Mouse (Mus musculus): ENCODE measurements around the gene Slc22a29. TPM values are rescaled to one million over a fixed set of nuclear protein-coding genes. Genes with fewer than 3 reads are reported as not detected.

Gene Slc22a29
- polyA plus RNA-seq, 1 experiment = not detected

Other genes starting within 250 kb of the Slc22a29 start
- gene Slc22a28, start 86.9 kb downstream of the Slc22a29 start, polyA plus RNA-seq (2011; ENCODE audit: insufficient read depth, insufficient read length, low replicate concordance, missing spikeins) = not detected in 2 replicates
- gene Slc22a30, start 186.2 kb upstream of the Slc22a29 start, polyA plus RNA-seq (2011; ENCODE audit: insufficient read depth, insufficient read length, low replicate concordance, missing spikeins) = 0.57 and 2.7 TPM in 2 replicates

Data from bone marrow, adult 2 months (tissue).